Mouse (Mus musculus): ENCODE data around the gene Spem1.

The Spem1 gene

GRCm38 (mm10) chr11:69800392-69801197 lies 21.4 kb downstream of the Spem1 start:
- peak; percentile 55 for DNase-seq (ENCODE audit: low spot score)

- no peak for DNase-seq (ENCODE audit: low spot score)
Measured at GRCm38 (mm10) chr11:69800138-69800391, 21.9 kb downstream of the Spem1 start.

- DNase-seq (ENCODE audit: low spot score): no peak
Measured at GRCm38 (mm10) chr11:69799394-69800137, 22.4 kb downstream of the Spem1 start.

GRCm38 (mm10) chr11:69797924-69798323 lies 24.1 kb downstream of the Spem1 start:
- DNase-seq (ENCODE audit: low spot score): no peak

- DNase-seq (ENCODE audit: low spot score): no peak
Measured at GRCm38 (mm10) chr11:69795983-69796435, 26.0 kb downstream of the Spem1 start.

GRCm38 (mm10) chr11:69795168-69795982 lies 26.6 kb downstream of the Spem1 start, which contains the start of gene Chrnb1:
TSS of gene Chrnb1 (minus strand) at chr11:69795943.
- DNase-seq (ENCODE audit: low spot score): no peak

- no peak for DNase-seq (ENCODE audit: low spot score)
Measured at GRCm38 (mm10) chr11:69793429-69793828, 28.6 kb downstream of the Spem1 start.

GRCm38 (mm10) chr11:69791420-69791819 lies 30.6 kb downstream of the Spem1 start:
- no peak for DNase-seq (ENCODE audit: low spot score)

- no peak for DNase-seq (ENCODE audit: low spot score)
Measured at GRCm38 (mm10) chr11:69789431-69789830, 32.5 kb downstream of the Spem1 start.

- no peak for DNase-seq (ENCODE audit: low spot score)
Measured at GRCm38 (mm10) chr11:69787306-69787705, 34.7 kb downstream of the Spem1 start.

GRCm38 (mm10) chr11:69784793-69785272 lies 37.1 kb downstream of the Spem1 start:
- no peak for DNase-seq (ENCODE audit: low spot score)

GRCm38 (mm10) chr11:69781828-69782227 lies 40.2 kb downstream of the Spem1 start:
- DNase-seq (ENCODE audit: low spot score): no peak

GRCm38 (mm10) chr11:69778985-69779384 lies 43.0 kb downstream of the Spem1 start:
- DNase-seq (ENCODE audit: low spot score): no peak

- no peak for DNase-seq (ENCODE audit: low spot score)
Measured at GRCm38 (mm10) chr11:69778258-69778982, 43.6 kb downstream of the Spem1 start.

GRCm38 (mm10) chr11:69777504-69778257 lies 44.3 kb downstream of the Spem1 start:
- no peak for DNase-seq (ENCODE audit: low spot score)

- DNase-seq (ENCODE audit: low spot score): no peak
Measured at GRCm38 (mm10) chr11:69776488-69776887, 45.5 kb downstream of the Spem1 start.

GRCm38 (mm10) chr11:69775716-69776115 lies 46.3 kb downstream of the Spem1 start:
- DNase-seq (ENCODE audit: low spot score): no peak

GRCm38 (mm10) chr11:69774961-69775360 lies 47.0 kb downstream of the Spem1 start:
- DNase-seq (ENCODE audit: low spot score): no peak

Data from ovary, postnatal 10 days (tissue).